Mouse (Mus musculus): ENCODE data around the gene Kidins220.

- TF ChIP-seq CTCF (IDR thresholded peaks at IDR 0.05; ENCODE audit: extremely low read depth, insufficient read depth, low read length) = no peak
- no peak for TF ChIP-seq POLR2A (IDR thresholded peaks at IDR 0.05; ENCODE audit: extremely low read depth, insufficient read depth, low read length)
Measured at GRCm38 (mm10) chr12:25095538-25095937, 120.8 kb downstream of the Kidins220 start.

All from cortical plate, adult 2 months (tissue).